ENCODE assay signal across 15 mouse cellular contexts in the genomic region with DNA sequence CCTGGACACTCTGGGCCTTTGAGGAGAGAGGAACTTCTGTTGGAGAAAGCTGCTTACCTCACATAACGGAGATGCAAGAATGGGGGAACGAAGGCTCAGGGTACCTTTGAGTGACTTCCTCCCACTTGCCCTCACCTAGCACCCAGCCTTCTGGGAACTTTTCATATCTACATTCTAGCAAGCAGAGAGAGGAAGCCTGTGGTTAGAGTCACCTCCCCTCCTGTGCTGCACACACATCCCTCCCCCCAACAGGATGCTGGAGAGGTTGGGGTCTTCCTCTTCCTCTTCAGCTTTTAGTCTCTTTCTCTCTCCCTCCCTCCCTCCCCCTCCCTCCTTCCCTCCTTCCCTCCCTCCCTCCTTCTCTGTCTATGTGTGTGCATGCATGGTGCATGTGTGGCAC. TPM values are rescaled to one million over a fixed set of nuclear protein-coding genes. Genes with fewer than 3 reads are reported as not detected.
DNase-seq lines count a peak whose midpoint lies in the region; ATAC-seq and TF ChIP-seq lines count a peak whose summit lies in the region.
"Had no signal": no experiment of that assay in that cellular context is flagged by ENCODE, and none has a peak within 500 bp of the region (broad histone marks: within the 10 kb centered on the region; RNA-seq: fewer than 3 reads in every experiment).

A gene (minus strand): TSS at position 134 of the 400 bp plus-strand sequence.

- ATAC-seq in activated CD4-positive, CD25-positive, alpha-beta regulatory T cell, adult 4 months = peak; percentile 97

- peak; percentile 84 to 87 for DNase-seq in spleen, postnatal 36 days (ENCODE audit: low spot score in 2 of 2)
- no peak for DNase-seq in spleen, postnatal 4 days (ENCODE audit: low spot score in 2 of 2)
- peak; percentile 34 to 47 for DNase-seq in natural killer cell, adult 2 months (ENCODE audit: low spot score in 2 of 2)
- DNase-seq in thymus, postnatal 4 days = peak; percentile 72
- DNase-seq in urinary bladder, adult 18-20 months (ENCODE audit: low spot score in 2 of 2) = no peak
- no peak for DNase-seq in kidney, adult 18-20 months
- no peak for DNase-seq in layer of hippocampus, adult 2 months (ENCODE audit: low spot score in 2 of 2)
- DNase-seq: adrenal gland, adult 8-10 months; kidney, adult 8-10 months; layer of hippocampus, adult 9-11 months had no signal

- no peak within 1 kb of the TSS for H3K4me3 ChIP-seq in layer of hippocampus, adult 2 months
- H3K4me3 ChIP-seq: hindbrain, embryonic 10.5 days; lung, embryonic 15.5 days had no signal

- TF ChIP-seq CTCF in layer of hippocampus, adult 2 months (conservative IDR thresholded peaks at IDR 0.05) = no peak

- no peak within 1 kb of the TSS for H3K27ac ChIP-seq in layer of hippocampus, adult 2 months
- H3K27ac ChIP-seq: hindbrain, embryonic 10.5 days; lung, embryonic 15.5 days had no signal

RNA-seq across cellular contexts. Expression of the gene that starts here (rescaled TPM):
- 10 to 100 TPM; 68.7 to 79.5 TPM for polyA plus RNA-seq in activated CD4-positive, CD25-positive, alpha-beta regulatory T cell, adult 4 months (2017; shearing (Covaris generic))
- not detected for total RNA-seq in layer of hippocampus, adult 2 months (2021)
- total RNA-seq: left cerebral cortex, postnatal 36 days had no signal
- polyA plus RNA-seq: cortical plate, adult 2 months; hindbrain, embryonic 10.5 days had no signal

Comparison
In these comparisons a context has a peak if more than half of its experiments do, and no peak if none do; other contexts are left out.
1. DNase-seq: peak in spleen, postnatal 36 days (2 of 2), natural killer cell, adult 2 months (2 of 2) and thymus, postnatal 4 days (single experiment); none in spleen, postnatal 4 days (0 of 2), urinary bladder, adult 18-20 months (0 of 2), kidney, adult 18-20 months (single experiment) and layer of hippocampus, adult 2 months (0 of 2).